Mouse (Mus musculus): ENCODE results near the gene Ldlrad3.

The Ldlrad3 gene

GRCm38 (mm10) chr2:101961391-101961790 lies 224.8 kb downstream of the Ldlrad3 start:
- no peak for DNase-seq (ENCODE audit: low spot score)

- DNase-seq (ENCODE audit: low spot score), result peak; percentile 49
Measured at GRCm38 (mm10) chr2:101960658-101961057, 225.5 kb downstream of the Ldlrad3 start.

GRCm38 (mm10) chr2:101956125-101956524 lies 230.1 kb downstream of the Ldlrad3 start:
- peak; percentile 67 for DNase-seq (ENCODE audit: low spot score)

GRCm38 (mm10) chr2:101952951-101953361 lies 233.2 kb downstream of the Ldlrad3 start:
- DNase-seq (ENCODE audit: low spot score), result no peak

GRCm38 (mm10) chr2:101950716-101951520 lies 235.3 kb downstream of the Ldlrad3 start:
- DNase-seq (ENCODE audit: low spot score), result no peak

- DNase-seq (ENCODE audit: low spot score), result no peak
Measured at GRCm38 (mm10) chr2:101935006-101935405, 251.2 kb downstream of the Ldlrad3 start.

- DNase-seq (ENCODE audit: low spot score), result no peak
Measured at GRCm38 (mm10) chr2:101933301-101933700, 252.9 kb downstream of the Ldlrad3 start.

GRCm38 (mm10) chr2:101932169-101932936 lies 253.8 kb downstream of the Ldlrad3 start:
- no peak for DNase-seq (ENCODE audit: low spot score)

GRCm38 (mm10) chr2:101925591-101926188 lies 260.5 kb downstream of the Ldlrad3 start:
- DNase-seq (ENCODE audit: low spot score), result peak; percentile 54

- peak; percentile 9 for DNase-seq (ENCODE audit: low spot score)
Measured at GRCm38 (mm10) chr2:101925183-101925582, 261.0 kb downstream of the Ldlrad3 start.

- no peak for DNase-seq (ENCODE audit: low spot score)
Measured at GRCm38 (mm10) chr2:101923181-101923580, 263.0 kb downstream of the Ldlrad3 start.

GRCm38 (mm10) chr2:101922302-101922701 lies 263.9 kb downstream of the Ldlrad3 start:
- no peak for DNase-seq (ENCODE audit: low spot score)

GRCm38 (mm10) chr2:101920136-101920554 lies 266.0 kb downstream of the Ldlrad3 start:
- DNase-seq (ENCODE audit: low spot score), result no peak

- DNase-seq (ENCODE audit: low spot score), result no peak
Measured at GRCm38 (mm10) chr2:101918518-101918917, 267.7 kb downstream of the Ldlrad3 start.

- DNase-seq (ENCODE audit: low spot score), result no peak
Measured at GRCm38 (mm10) chr2:101909326-101910080, 276.7 kb downstream of the Ldlrad3 start.

GRCm38 (mm10) chr2:101908773-101909172 lies 277.4 kb downstream of the Ldlrad3 start:
- DNase-seq (ENCODE audit: low spot score), result no peak

GRCm38 (mm10) chr2:101907386-101908022 lies 278.7 kb downstream of the Ldlrad3 start:
- peak; percentile 15 for DNase-seq (ENCODE audit: low spot score)

GRCm38 (mm10) chr2:101906379-101906690 lies 279.9 kb downstream of the Ldlrad3 start:
- no peak for DNase-seq (ENCODE audit: low spot score)

GRCm38 (mm10) chr2:101905534-101906378 lies 280.4 kb downstream of the Ldlrad3 start:
- DNase-seq (ENCODE audit: low spot score), result peak; percentile 95

- no peak for DNase-seq (ENCODE audit: low spot score)
Measured at GRCm38 (mm10) chr2:101902196-101902595, 284.0 kb downstream of the Ldlrad3 start.

All from retina, embryonic 14.5 days (tissue).